Mouse (Mus musculus): ENCODE measurements at regions not wholly inside any gene's neighbourhood (a gene's known extent, or its start where the extent isn't known, plus 50 kb on each side); places are given as distances from the start of the nearest gene placed in this dataset.
A peak's percentile ranks its signal among the peaks of the same experiment; 100 is the strongest.
"Not testable (repeated sequence)": the region's sequence is repeated elsewhere in the genome, so short reads cannot be mapped to it uniquely, and the experiment has no call there.

GRCm38 (mm10) chrX:122935358-122935757 lies 94.1 kb downstream of the Gm17521 start:
- Histone ChIP-seq H3K36me3 (ENCODE audit: control insufficient read depth, insufficient read depth, low read length) (no peaks in the 10 kb centered on the region), H3K4me1 (ENCODE audit: control insufficient read depth, insufficient read depth, low read length) (no peaks in the 10 kb centered on the region), H3K9me3 (ENCODE audit: control insufficient read depth, low read length) (no peaks in the 10 kb centered on the region), H3K27ac (replicated peaks; ENCODE audit: low read depth, low read length) (no peak overlapping the region), H3K4me2 (replicated peaks; ENCODE audit: low read depth, low read length, severe bottlenecking) (no peak overlapping the region), H3K9ac (ENCODE audit: low read depth, low read length, severe bottlenecking) (no peak overlapping the region), H3K4me3 (replicated peaks; ENCODE audit: low read length) (no peak overlapping the region), H3K27me3 (ENCODE audit: control insufficient read depth, insufficient read depth, low read length) (no peaks in the 10 kb centered on the region)
- DNase-seq (ENCODE audit: low spot score) (no peak), ATAC-seq (ENCODE audit: low FRiP score, low read depth) (no peak)
- no peak for TF ChIP-seq POLR2A (IDR thresholded peaks at IDR 0.05; ENCODE audit: borderline replicate concordance, extremely low read depth, insufficient read depth, insufficient read length)
- WGBS = 46% methylated on average over 1 of the region's 1 CpGs

DNA sequence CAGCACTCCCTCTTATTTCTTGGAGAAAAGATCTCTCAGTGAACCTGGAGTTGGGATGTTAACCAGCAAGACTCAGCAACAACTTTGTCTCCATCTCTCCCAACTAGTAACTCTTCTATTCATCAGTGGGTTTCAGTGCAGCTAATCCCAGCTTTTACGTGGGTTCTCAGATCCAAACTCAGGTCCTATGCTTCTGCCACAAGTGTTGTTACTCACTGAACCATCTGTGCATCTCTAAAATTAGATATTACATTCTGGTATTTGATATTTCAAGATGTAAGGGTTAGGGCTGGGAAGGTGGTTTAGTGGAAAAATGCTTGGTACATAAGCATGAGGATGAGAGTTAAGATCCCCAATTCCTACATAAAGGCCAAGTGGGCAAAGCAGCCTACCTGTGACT lies 136.8 kb downstream of the Gm17521 start:
- Histone ChIP-seq H3K4me2 (replicated peaks; ENCODE audit: low read depth, low read length, severe bottlenecking) (no peak overlapping the region), H3K9ac (ENCODE audit: low read depth, low read length, severe bottlenecking) (no peak overlapping the region), H3K4me1 (ENCODE audit: control insufficient read depth, insufficient read depth, low read length) (no peaks in the 10 kb centered on the region), H3K4me3 (replicated peaks; ENCODE audit: low read length) (no peak overlapping the region), H3K36me3 (ENCODE audit: control insufficient read depth, insufficient read depth, low read length) (no peaks in the 10 kb centered on the region), H3K27ac (replicated peaks; ENCODE audit: low read depth, low read length) (no peak overlapping the region), H3K27me3 (ENCODE audit: control insufficient read depth, insufficient read depth, low read length) (no peaks in the 10 kb centered on the region), H3K9me3 (ENCODE audit: control insufficient read depth, low read length) (no peaks in the 10 kb centered on the region)
- 70% methylated on average over 1 of the region's 1 CpGs for WGBS
- DNase-seq (ENCODE audit: low spot score) = no peak
- no peak for TF ChIP-seq POLR2A (IDR thresholded peaks at IDR 0.05; ENCODE audit: borderline replicate concordance, extremely low read depth, insufficient read depth, insufficient read length)
- ATAC-seq (ENCODE audit: low FRiP score, low read depth) = no peak

DNA sequence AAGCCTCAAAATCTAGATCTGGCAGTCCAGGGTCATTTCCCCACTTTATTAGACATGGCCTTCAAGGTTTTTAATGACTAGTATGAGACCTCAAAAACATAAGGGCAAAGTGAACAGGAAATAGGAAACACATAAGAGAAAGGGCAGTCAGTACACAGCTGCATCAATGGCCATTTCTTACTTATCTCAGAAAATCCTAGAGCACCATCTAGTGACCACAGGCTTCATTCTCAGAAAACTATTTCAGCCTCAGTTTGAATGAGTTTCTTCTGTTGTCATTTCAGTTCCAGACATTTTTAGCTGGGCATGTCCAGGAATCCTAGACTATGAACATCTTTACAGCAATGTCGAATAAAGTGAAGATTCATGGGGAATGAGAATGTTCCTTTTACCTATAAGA lies 175.0 kb downstream of the Gm17521 start:
- 41% methylated on average over 1 of the region's 1 CpGs for WGBS
- Histone ChIP-seq H3K9me3 (ENCODE audit: control insufficient read depth, low read length) (no peaks in the 10 kb centered on the region), H3K9ac (ENCODE audit: low read depth, low read length, severe bottlenecking) (no peak overlapping the region), H3K27me3 (ENCODE audit: control insufficient read depth, insufficient read depth, low read length) (no peaks in the 10 kb centered on the region), H3K4me2 (replicated peaks; ENCODE audit: low read depth, low read length, severe bottlenecking) (no peak overlapping the region), H3K4me3 (replicated peaks; ENCODE audit: low read length) (no peak overlapping the region), H3K4me1 (ENCODE audit: control insufficient read depth, insufficient read depth, low read length) (no peaks in the 10 kb centered on the region), H3K36me3 (ENCODE audit: control insufficient read depth, insufficient read depth, low read length) (no peaks in the 10 kb centered on the region), H3K27ac (replicated peaks; ENCODE audit: low read depth, low read length) (no peak overlapping the region)
- no peak for ATAC-seq (ENCODE audit: low FRiP score, low read depth)
- DNase-seq (ENCODE audit: low spot score) = no peak
- TF ChIP-seq POLR2A (IDR thresholded peaks at IDR 0.05; ENCODE audit: borderline replicate concordance, extremely low read depth, insufficient read depth, insufficient read length) = no peak

- not testable (repeated sequence) for H3K4me1 ChIP-seq (ENCODE audit: control insufficient read depth, insufficient read depth, low read length); ATAC-seq (ENCODE audit: low FRiP score, low read depth); H3K9me3 ChIP-seq (ENCODE audit: control insufficient read depth, low read length); H3K27ac ChIP-seq (replicated peaks; ENCODE audit: low read depth, low read length); H3K4me2 ChIP-seq (replicated peaks; ENCODE audit: low read depth, low read length, severe bottlenecking); DNase-seq (ENCODE audit: low spot score); H3K9ac ChIP-seq (ENCODE audit: low read depth, low read length, severe bottlenecking); H3K36me3 ChIP-seq (ENCODE audit: control insufficient read depth, insufficient read depth, low read length); H3K27me3 ChIP-seq (ENCODE audit: control insufficient read depth, insufficient read depth, low read length); H3K4me3 ChIP-seq (replicated peaks; ENCODE audit: low read length)
Observed at GRCm38 (mm10) chrX:122831222-122831621, 198.2 kb downstream of the Gm17521 start.

- WGBS = 12% methylated on average over 4 of the region's 4 CpGs
- no peak for TF ChIP-seq POLR2A (IDR thresholded peaks at IDR 0.05; ENCODE audit: borderline replicate concordance, extremely low read depth, insufficient read depth, insufficient read length)
Observed at GRCm38 (mm10) chrX:122826035-122826434, 203.4 kb downstream of the Gm17521 start.

More at GRCm38 (mm10) chrX:122826035-122826434, 203.4 kb downstream of the Gm17521 start:
- H3K27ac ChIP-seq (replicated peaks; ENCODE audit: low read depth, low read length) = no peak overlapping the region
- H3K4me3 ChIP-seq (replicated peaks; ENCODE audit: low read length) = no peak overlapping the region
- DNase-seq (ENCODE audit: low spot score) = peak; percentile 8
- H3K36me3 ChIP-seq (ENCODE audit: control insufficient read depth, insufficient read depth, low read length) = no peaks in the 10 kb centered on the region
- H3K9ac ChIP-seq (ENCODE audit: low read depth, low read length, severe bottlenecking) = no peak overlapping the region
- H3K9me3 ChIP-seq (ENCODE audit: control insufficient read depth, low read length) = no peaks in the 10 kb centered on the region
- no peak overlapping the region for H3K4me2 ChIP-seq (replicated peaks; ENCODE audit: low read depth, low read length, severe bottlenecking)
- H3K4me1 ChIP-seq (ENCODE audit: control insufficient read depth, insufficient read depth, low read length) = no peaks in the 10 kb centered on the region
- no peaks in the 10 kb centered on the region for H3K27me3 ChIP-seq (ENCODE audit: control insufficient read depth, insufficient read depth, low read length)
- ATAC-seq (ENCODE audit: low FRiP score, low read depth) = no peak
